Mouse (Mus musculus) right cerebral cortex, postnatal 25 days (tissue): ENCODE results near the gene Dynlt3.
"Not testable (repeated sequence)": the region's sequence is repeated elsewhere in the genome, so short reads cannot be mapped to it uniquely, and the experiment has no call there.

Experiments used
- DNase-seq: peaks from one replicate; pipeline ENCODE4 v3.0.0; 2022

Dynlt3 gene

DNA sequence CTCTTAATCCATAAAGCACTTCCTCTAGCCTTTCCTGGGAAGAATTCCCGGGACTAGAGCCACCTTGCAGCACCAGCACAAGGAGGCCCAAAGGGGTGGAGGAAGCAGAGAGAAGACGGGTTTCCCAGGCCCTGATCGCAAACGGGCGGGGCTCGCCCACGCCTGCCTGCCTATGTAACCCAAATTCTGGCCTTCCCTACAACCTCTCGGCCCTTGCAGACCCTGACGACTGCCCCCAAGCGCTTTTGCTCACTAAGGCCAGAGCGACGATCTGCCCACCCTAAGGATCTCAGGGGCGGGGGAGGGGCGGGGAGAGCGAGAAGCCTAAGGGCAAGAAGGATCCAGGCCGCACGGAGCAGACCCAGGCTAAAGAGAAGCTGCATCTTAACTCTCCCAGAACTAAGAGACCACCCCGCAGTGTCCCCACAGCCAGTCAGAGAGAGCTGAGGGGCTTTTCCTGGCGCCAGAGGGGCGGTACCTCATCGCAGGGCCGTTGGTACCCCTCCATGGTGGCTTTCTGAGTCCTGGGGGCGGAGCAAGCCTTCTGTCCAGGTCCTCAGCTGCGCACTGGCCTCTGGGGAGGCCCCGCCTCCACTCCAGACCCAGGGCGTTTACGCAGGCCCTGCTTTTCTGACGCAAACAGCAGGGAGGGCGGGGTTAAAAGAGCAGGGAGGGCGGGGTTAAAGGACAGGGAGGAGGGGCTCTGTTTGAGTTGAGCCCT is at the start of gene Dynlt3:
Gene Dynlt3, minus strand, starts transcription at position 613 of the 721 bp plus-strand sequence.
- peak; percentile 63 for DNase-seq

DNA sequence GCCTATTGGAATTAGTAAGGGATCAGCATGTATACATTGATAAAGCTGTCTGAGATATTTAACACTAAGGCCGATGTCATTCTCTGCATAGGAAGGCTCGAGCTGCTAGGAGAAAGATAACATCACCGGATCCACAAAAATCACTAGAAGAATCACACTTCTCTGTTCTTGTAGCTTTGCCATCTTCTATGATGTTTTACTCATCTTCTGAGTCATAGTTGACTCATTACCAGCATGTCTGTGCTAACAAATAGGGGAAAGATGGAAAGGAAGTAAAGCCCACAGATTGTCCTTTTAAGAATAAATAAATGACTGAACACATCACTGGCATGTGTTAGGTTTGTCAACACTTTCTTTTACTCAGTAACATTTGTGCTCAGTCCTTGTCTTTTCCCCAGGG is 37.0 kb upstream of the Dynlt3 start:
- no peak for DNase-seq

DNA sequence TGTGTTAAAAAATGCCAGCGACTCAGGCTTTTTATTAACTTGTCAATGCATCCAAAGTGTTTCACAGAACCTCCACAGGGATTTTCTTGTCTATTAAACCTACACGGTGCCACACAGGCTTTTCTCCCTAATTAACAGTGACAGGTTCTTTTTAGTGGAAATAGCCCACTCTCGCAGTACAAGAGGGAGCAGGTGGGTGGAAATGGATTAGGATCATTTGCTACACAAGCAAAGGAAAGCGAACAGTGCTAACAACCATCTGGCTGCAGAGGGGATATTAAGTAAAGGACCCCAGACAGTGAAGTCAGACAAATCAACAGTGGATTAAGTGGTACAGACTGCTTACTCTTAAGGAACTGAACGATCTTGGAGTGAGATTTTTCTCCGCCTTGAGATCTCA is 33.2 kb upstream of the Dynlt3 start:
- no peak for DNase-seq

DNA sequence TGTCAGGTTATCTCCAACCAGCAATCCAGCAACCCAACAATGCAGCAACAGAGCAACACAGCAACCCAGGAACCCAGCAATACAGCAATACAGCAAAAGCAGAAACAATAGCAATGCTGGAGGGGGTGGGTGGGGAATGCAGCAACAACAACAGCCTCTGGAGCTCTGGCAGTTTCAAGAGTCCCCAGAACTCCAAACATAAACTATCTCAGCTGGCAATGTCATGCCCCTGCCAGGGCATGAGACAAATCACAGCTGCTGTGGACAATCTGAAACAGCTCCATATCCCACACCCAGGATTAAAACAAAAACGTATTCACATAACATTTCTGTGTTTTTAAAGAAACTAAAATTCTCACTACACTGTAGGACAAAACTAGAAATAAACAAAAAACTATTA is 9.2 kb upstream of the Dynlt3 start:
- no peak for DNase-seq

DNA sequence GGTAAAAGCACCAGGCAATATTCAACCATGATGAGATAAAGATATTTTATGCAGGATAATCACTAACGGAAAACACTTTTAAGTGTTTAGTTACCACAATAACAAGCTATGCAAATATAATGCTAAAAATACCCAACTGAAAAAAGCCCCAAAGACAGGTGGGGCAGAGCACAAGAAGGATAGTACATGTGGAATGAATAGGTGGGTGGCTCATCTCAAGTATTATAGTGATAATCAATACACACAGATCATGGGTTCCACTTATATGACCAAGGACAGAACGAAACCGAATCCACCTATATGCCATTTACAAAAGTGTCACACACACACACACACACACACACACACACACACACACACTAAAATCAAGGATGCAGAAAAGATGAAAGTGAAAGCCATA is 8.6 kb upstream of the Dynlt3 start:
- no peak for DNase-seq

DNA sequence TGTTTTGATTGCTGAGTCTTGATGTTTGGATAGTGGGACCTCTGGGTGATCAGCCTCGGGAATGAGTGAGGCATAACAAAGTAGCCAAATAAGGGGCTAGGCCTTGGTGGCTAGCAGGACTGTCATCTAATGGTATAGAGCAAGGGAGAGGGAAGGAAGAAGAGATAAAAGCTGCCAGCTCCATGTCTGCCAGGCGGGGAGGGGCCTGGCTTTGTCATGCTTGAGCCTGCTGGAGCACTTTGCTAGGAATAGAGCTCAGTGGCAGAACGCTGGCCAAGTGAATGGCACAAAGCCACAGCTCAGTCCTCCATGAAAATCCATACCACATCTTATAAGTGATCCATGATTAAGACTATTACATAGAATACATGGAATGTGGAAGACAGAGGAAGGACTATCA is 10.0 kb downstream of the Dynlt3 start:
- no peak for DNase-seq

DNA sequence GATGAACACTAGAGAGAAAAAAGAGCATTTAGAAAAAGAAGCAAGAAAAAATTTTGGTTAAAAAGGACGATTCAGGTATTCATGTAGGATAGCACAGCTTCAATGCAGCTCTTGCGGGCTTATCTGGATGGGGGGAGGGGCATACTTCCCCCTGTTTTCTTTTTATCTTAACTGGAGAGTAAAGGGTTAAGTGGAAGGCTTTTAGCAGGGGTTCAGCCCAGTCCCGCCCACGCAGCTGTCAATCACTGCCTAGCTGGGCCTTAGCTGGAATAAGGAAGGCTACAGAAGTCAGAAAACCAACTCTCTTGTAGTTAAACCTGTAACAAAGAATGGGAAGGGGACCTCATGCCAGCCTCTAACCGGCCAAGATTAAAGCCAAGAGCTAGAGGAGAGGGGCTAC is 22.2 kb downstream of the Dynlt3 start:
- not testable (repeated sequence) for DNase-seq

DNA sequence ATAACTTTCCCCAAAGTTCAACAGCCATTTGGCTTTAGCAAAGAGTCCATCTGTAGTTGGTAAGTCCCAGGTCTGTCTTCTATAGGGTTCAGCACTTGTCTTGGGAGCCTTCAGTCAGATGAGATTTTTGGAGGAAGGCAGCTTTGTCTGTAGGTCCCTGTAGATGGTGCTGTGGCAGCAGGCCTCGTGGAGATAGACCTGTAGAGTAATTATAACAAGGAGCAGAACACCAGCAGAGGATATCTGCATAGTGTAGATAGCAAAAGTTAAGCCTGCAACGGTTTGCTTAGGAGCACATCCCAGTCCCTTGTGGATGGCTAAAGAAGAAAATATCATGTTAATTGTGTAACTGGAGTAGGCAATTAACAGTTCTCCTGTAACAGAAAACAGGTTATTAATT is 22.7 kb downstream of the Dynlt3 start:
- not testable (repeated sequence) for DNase-seq
